Mouse (Mus musculus) testis, adult 2 months (tissue): Measurements from ENCODE around the gene Smpd2.

Experiments
- CTCF ChIP-seq: fragments of 200-500 bp; IDR thresholded peaks from 2 replicates; pipeline ENCODE4 v1.5.1; 2012; ENCODE audit warnings: low read depth, mild to moderate bottlenecking, inconsistent platforms, low read length, moderate library complexity; ENCODE audit not compliant: control insufficient read depth, insufficient read depth, insufficient replicate concordance
- POLR2A ChIP-seq: fragments of 200-500 bp; IDR thresholded peaks from 2 replicates; pipeline ENCODE4 v1.6.1; 2012; ENCODE audit warnings: low read depth, mild to moderate bottlenecking, inconsistent platforms, low read length, moderate library complexity; ENCODE audit not compliant: control insufficient read depth

DNA sequence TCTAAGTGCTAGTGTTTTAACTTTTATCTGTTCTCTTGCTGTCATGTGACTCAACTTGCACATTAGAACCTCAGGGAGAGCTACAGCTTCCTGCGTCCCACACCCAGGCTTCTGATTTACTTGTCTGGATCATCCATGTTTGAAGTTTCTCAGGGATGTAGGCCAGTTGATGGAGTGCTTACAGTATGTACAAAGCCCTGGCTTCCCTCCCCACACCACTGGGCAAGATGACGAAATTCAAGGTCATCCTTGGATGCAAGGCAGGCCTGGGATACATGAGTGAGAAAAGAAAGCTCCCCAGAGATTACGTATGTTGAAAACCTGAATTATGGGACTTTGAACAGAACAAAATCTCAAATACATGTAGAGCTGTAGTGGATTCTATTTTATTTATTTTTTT is 37.4 kb downstream of the Smpd2 start:
- TF ChIP-seq CTCF: no peak
- no peak for TF ChIP-seq POLR2A
